Mouse (Mus musculus) 416B (cell line): ENCODE results near the gene Slc36a3.
A peak's percentile ranks its signal among the peaks of the same experiment; 100 is the strongest.
"Not testable (repeated sequence)": the region's sequence is repeated elsewhere in the genome, so short reads cannot be mapped to it uniquely, and the experiment has no call there.

Source experiments
- DNase-seq: peaks from one replicate; pipeline ENCODE4 v3.0.0; 2011; ENCODE audit warnings: low read depth

The Slc36a3 gene

GRCm38 (mm10) chr11:55109521-55110300 lies 41.8 kb downstream of the Slc36a3 start:
- no peak for DNase-seq

GRCm38 (mm10) chr11:55106636-55107035 lies 44.9 kb downstream of the Slc36a3 start:
- DNase-seq: no peak

GRCm38 (mm10) chr11:55105389-55105788 lies 46.1 kb downstream of the Slc36a3 start:
- no peak for DNase-seq

- no peak for DNase-seq
Measured at GRCm38 (mm10) chr11:55103229-55103628, 48.3 kb downstream of the Slc36a3 start.

GRCm38 (mm10) chr11:55102015-55102414 lies 49.5 kb downstream of the Slc36a3 start:
- no peak for DNase-seq

GRCm38 (mm10) chr11:55099868-55100267 lies 51.6 kb downstream of the Slc36a3 start:
- peak; percentile 46 for DNase-seq

- no peak for DNase-seq
Measured at GRCm38 (mm10) chr11:55099019-55099771, 52.3 kb downstream of the Slc36a3 start.

- peak; percentile 25 for DNase-seq
Measured at GRCm38 (mm10) chr11:55098189-55098915, 53.2 kb downstream of the Slc36a3 start.

- peak; percentile 98 for DNase-seq
Measured at GRCm38 (mm10) chr11:55097463-55098188, 53.9 kb downstream of the Slc36a3 start, which contains the start of gene Gm2a. Gm2a (plus strand) TSS chr11:55098115.

- no peak for DNase-seq
Measured at GRCm38 (mm10) chr11:55096731-55097462, 54.6 kb downstream of the Slc36a3 start.

- DNase-seq: not testable (repeated sequence)
Measured at GRCm38 (mm10) chr11:55096296-55096695, 55.2 kb downstream of the Slc36a3 start.

GRCm38 (mm10) chr11:55093096-55093495 lies 58.4 kb downstream of the Slc36a3 start:
- no peak for DNase-seq

GRCm38 (mm10) chr11:55089892-55090291 lies 61.6 kb downstream of the Slc36a3 start:
- no peak for DNase-seq

- peak; percentile 76 for DNase-seq
Measured at GRCm38 (mm10) chr11:55087006-55087405, 64.5 kb downstream of the Slc36a3 start.

GRCm38 (mm10) chr11:55085396-55085795 lies 66.1 kb downstream of the Slc36a3 start:
- DNase-seq: no peak

GRCm38 (mm10) chr11:55084629-55085028 lies 66.9 kb downstream of the Slc36a3 start:
- no peak for DNase-seq

- no peak for DNase-seq
Measured at GRCm38 (mm10) chr11:55081206-55081605, 70.3 kb downstream of the Slc36a3 start.

GRCm38 (mm10) chr11:55079180-55079579 lies 72.3 kb downstream of the Slc36a3 start:
- DNase-seq: no peak

- DNase-seq: peak; percentile 26
Measured at GRCm38 (mm10) chr11:55078502-55078901, 73.0 kb downstream of the Slc36a3 start.

- DNase-seq: peak; percentile 89
Measured at GRCm38 (mm10) chr11:55077331-55078231, 73.9 kb downstream of the Slc36a3 start, which contains the start of gene Ccdc69. Ccdc69 (minus strand) TSS chr11:55078131.
